Mouse (Mus musculus) liver, adult 2 months (tissue): Measurements from ENCODE around the gene Mrc2. TPM values are rescaled to one million over a fixed set of nuclear protein-coding genes. Genes with fewer than 3 reads are reported as not detected.
A peak's percentile ranks its signal among the peaks of the same experiment; 100 is the strongest.

Source experiments
- DNase-seq: peaks from one replicate; pipeline ENCODE4 v3.0.0-alpha.2; 2011; ENCODE audit warnings: low read depth, low spot score; ENCODE audit errors: extremely low read depth
- H3K27ac ChIP-seq: fragments of 200-500 bp; replicated peaks from 2 replicates; pipeline ENCODE4 v1.5.1; 2012; ENCODE audit warnings: low read depth, mild to moderate bottlenecking, control low read depth, inconsistent platforms, low read length; ENCODE audit not compliant: insufficient read depth
- H3K27me3 ChIP-seq: fragments of 200-500 bp; 2 replicates; pipeline ENCODE4 v1.6.1; 2012; ENCODE audit warnings: mild to moderate bottlenecking, moderate library complexity, low read length, inconsistent platforms; ENCODE audit not compliant: control insufficient read depth, insufficient read depth
- H3K36me3 ChIP-seq: fragments of 200-500 bp; 2 replicates; pipeline ENCODE4 v1.6.1; 2012; ENCODE audit warnings: low read length, inconsistent platforms; ENCODE audit not compliant: control insufficient read depth, insufficient read depth
- H3K4me1 ChIP-seq: fragments of 200-500 bp; 2 replicates; pipeline ENCODE4 v1.6.1; 2011; ENCODE audit warnings: low read length; ENCODE audit not compliant: control insufficient read depth, insufficient read depth
- H3K4me3 ChIP-seq: fragments of 200-500 bp; 2 replicates; pipeline ENCODE4 v1.5.1; 2011; ENCODE audit warnings: low read depth, mild to moderate bottlenecking, control low read depth, low read length, moderate library complexity; ENCODE audit not compliant: insufficient read depth
- H3K79me2 ChIP-seq: fragments of 200-500 bp; 2 replicates; pipeline ENCODE4 v1.6.1; 2012; ENCODE audit warnings: inconsistent platforms, mild to moderate bottlenecking, low read length, moderate library complexity; ENCODE audit not compliant: control insufficient read depth, insufficient read depth
- H3K9ac ChIP-seq: fragments of 200-500 bp; 2 replicates; pipeline ENCODE4 v1.6.1; 2012; ENCODE audit warnings: low read depth, mild to moderate bottlenecking, control low read depth, inconsistent platforms, low read length
- CTCF ChIP-seq: fragments of 200-500 bp; IDR thresholded peaks from 2 replicates; pipeline ENCODE4 v1.5.1; 2011; ENCODE audit warnings: low read depth, low read length, control low read depth
- POLR2A ChIP-seq: fragments of 200-500 bp; IDR thresholded peaks from 2 replicates; pipeline ENCODE4 v1.6.1; 2011; ENCODE audit warnings: low read length, control low read depth; ENCODE audit not compliant: insufficient read depth; ENCODE audit errors: extremely low read depth
- WGBS: fragments of 180-500 bp; shearing (Covaris S2); methylation state at CpG from one replicate; pipeline ENCODE4 v1.1.7; 2018; 5-methylcytosine and 5-hydroxymethylcytosine counted together
- polyA plus RNA-seq: library from polyadenylated mRNA; depleted of rRNA; stranded (reverse); fragments of >200 nt; gene quantifications from 2 replicates; pipeline ENCODE4 v1.2.3, GENCODE M21; 2012
- total RNA-seq: library from RNA; depleted of rRNA; stranded (reverse); fragments of >200 nt; gene quantifications from 2 replicates; pipeline ENCODE4 v1.2.3, GENCODE M21; 2014

The Mrc2 gene
- total and polyA plus RNA-seq, 2 experiments, result 0.55 to 0.91 TPM

GRCm38 (mm10) chr11:105291681-105292123 lies 741 bp upstream of the Mrc2 start:
- Histone ChIP-seq H3K36me3 (peaks cover 1% of the 10 kb centered on the region; the same call in 1 of the 2 replicates), H3K9ac (no peak overlapping the region), H3K27me3 (peaks cover 4% of the 10 kb centered on the region; the same call in 1 of the 2 replicates), H3K79me2 (no peaks in the 10 kb centered on the region), H3K27ac (peak overlapping the region; percentile 24; the same call in 1 of the 2 replicates), H3K4me3 (peak overlapping the region; percentile 62; the same call in 1 of the 2 replicates), H3K4me1 (peaks cover 2% of the 10 kb centered on the region; the same call in 1 of the 2 replicates)
- TF ChIP-seq CTCF (no peak), POLR2A (no peak)
- no peak for DNase-seq
- 23% methylated on average over 10 of the region's 10 CpGs for WGBS

GRCm38 (mm10) chr11:105293101-105293581 lies 698 bp downstream of the Mrc2 start:
- DNase-seq, result no peak
- Histone ChIP-seq H3K79me2 (no peaks in the 10 kb centered on the region), H3K27me3 (peaks cover 4% of the 10 kb centered on the region; the same call in 1 of the 2 replicates), H3K9ac (no peak overlapping the region), H3K36me3 (no peaks in the 10 kb centered on the region), H3K4me1 (peaks cover 2% of the 10 kb centered on the region; the same call in 1 of the 2 replicates), H3K4me3 (peak overlapping the region; percentile 62), H3K27ac (no peak overlapping the region)
- TF ChIP-seq CTCF (no peak), POLR2A (no peak)
- WGBS, result 10% methylated on average over 25 of the region's 26 CpGs

- DNase-seq, result no peak
- no peaks in the 10 kb centered on the region for H3K79me2 ChIP-seq
- no peak for TF ChIP-seq POLR2A
- no peak for TF ChIP-seq CTCF
- H3K4me3 ChIP-seq, result no peak overlapping the region
- 49% methylated on average over 9 of the region's 9 CpGs for WGBS
- H3K36me3 ChIP-seq, result no peaks in the 10 kb centered on the region
- H3K27me3 ChIP-seq, result peaks cover 4% of the 10 kb centered on the region; the same call in 1 of the 2 replicates
- H3K9ac ChIP-seq, result no peak overlapping the region
- H3K27ac ChIP-seq, result no peak overlapping the region
- peaks cover 2% of the 10 kb centered on the region; the same call in 1 of the 2 replicates for H3K4me1 ChIP-seq
Measured at GRCm38 (mm10) chr11:105293901-105294494, 1.6 kb downstream of the Mrc2 start.

- Histone ChIP-seq H3K4me3 (no peak overlapping the region), H3K27me3 (peaks cover 4% of the 10 kb centered on the region; the same call in 1 of the 2 replicates), H3K79me2 (no peaks in the 10 kb centered on the region), H3K36me3 (no peaks in the 10 kb centered on the region), H3K27ac (no peak overlapping the region), H3K9ac (no peak overlapping the region), H3K4me1 (peaks cover 2% of the 10 kb centered on the region; the same call in 1 of the 2 replicates)
- 87% methylated on average over 10 of the region's 10 CpGs for WGBS
- no peak for DNase-seq
- TF ChIP-seq CTCF (no peak), POLR2A (no peak)
Measured at GRCm38 (mm10) chr11:105296084-105296483, 3.6 kb downstream of the Mrc2 start.

- TF ChIP-seq CTCF (no peak), POLR2A (no peak)
- Histone ChIP-seq H3K9ac (no peak overlapping the region), H3K4me3 (no peak overlapping the region), H3K79me2 (no peaks in the 10 kb centered on the region), H3K27me3 (no peaks in the 10 kb centered on the region), H3K36me3 (no peaks in the 10 kb centered on the region), H3K27ac (no peak overlapping the region), H3K4me1 (no peaks in the 10 kb centered on the region)
- 89% methylated on average over 7 of the region's 7 CpGs for WGBS
- no peak for DNase-seq
Measured at GRCm38 (mm10) chr11:105310197-105310596, 17.8 kb downstream of the Mrc2 start.
